Mouse (Mus musculus) adrenal gland, postnatal 25 days (tissue): Measurements from ENCODE around the gene Cspg4. TPM values are rescaled to one million over a fixed set of nuclear protein-coding genes. Genes with fewer than 3 reads are reported as not detected.

Experiments used
- DNase-seq: peaks from one replicate; pipeline ENCODE4 v3.0.0; 2021; ENCODE audit warnings: mixed read lengths
- long read RNA-seq: library from polyadenylated mRNA; stranded (forward); transcript quantifications from one replicate; pipeline ENCODE4 v2.0.0, GENCODE M21; 2021
- total RNA-seq: library from RNA; stranded (reverse); gene quantifications from 2 replicates; pipeline ENCODE4 v1.2.3, GENCODE M21; 2021

Cspg4 gene
- total RNA-seq = 10.0 and 10.4 TPM in 2 replicates
- long read RNA-seq, partial matches to known transcripts = 5 of 5 reads
- long read RNA-seq, other reads (novel, unspliced or antisense) = 0 of 5 reads

DNA sequence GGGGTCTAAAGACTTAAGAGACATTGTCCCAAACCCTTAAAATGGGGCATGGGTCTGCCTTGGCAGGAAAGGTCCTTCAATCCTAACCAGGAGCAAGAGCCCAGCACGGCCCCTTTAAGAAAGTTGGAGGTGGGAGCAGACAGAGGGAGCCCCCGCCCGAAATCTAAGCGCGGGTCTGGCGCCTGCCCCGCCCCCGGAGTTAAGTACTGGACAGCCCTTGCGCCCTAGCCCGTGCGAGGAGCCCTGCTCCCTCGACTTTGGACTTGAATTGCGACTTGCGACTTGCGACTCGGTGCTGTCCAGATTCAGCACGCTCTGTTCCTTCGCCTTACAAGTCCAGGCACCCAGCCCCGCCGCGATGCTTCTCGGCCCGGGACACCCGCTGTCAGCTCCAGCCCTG is at the start of gene Cspg4:
Cspg4 (plus strand) TSS at position 202 of the 400 bp plus-strand sequence.
- peak; percentile 42 for DNase-seq

DNA sequence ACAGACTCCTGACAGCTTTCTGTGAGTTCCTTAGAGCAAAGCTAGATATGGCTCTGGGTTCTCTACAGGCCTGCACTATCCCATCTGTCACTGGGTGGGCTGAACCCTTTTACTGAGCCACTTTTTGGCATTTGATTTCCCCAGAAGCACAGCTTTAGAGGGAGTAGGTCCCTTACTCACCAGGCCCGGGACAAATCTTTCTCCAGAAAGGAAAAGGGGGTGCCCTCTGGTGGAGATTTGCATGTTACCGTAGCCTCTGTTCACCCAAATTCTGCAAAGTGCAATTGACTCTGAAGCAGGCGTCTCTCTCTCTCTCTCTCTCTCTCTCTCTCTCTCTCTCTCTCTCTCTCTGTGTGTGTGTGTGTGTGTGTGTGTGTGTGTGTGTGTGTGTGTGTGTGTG is 39.9 kb upstream of the Cspg4 start:
- DNase-seq = no peak

DNA sequence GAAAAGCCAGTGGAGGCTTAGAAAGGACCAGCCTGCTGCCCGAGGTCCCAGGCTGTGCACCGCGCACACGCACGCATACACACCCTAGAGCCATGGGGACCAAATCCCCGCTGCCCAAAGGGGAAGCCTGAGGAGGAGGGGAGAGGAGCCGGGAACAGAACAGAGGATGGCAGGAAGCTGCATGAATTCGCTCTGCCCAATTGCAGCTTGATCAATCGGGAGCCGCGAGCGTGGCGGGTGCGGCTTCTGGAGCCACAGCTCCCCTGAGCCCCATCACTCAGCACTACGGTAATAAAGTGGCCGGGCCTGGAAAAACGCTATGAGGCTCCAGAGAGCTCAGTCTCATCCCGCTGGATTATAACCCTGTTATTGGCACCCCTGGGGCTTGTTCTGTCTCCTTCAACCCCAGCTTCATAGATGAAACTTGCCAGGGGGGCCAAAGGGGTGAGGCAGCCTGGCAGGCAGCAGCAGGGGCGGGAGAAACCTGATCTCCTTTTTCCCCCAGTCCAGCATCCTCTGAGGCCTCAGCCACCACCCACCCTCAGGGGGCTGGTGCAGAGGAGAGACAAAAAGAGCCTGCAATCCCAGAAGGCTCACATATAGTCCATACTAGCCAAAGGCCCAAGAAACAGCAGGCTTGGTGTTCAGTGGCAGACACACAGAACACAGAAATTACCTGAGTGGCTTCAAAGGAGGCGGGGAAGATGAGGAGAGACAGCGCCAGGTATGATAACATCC is 39.2 kb upstream of the Cspg4 start:
- DNase-seq = no peak

DNA sequence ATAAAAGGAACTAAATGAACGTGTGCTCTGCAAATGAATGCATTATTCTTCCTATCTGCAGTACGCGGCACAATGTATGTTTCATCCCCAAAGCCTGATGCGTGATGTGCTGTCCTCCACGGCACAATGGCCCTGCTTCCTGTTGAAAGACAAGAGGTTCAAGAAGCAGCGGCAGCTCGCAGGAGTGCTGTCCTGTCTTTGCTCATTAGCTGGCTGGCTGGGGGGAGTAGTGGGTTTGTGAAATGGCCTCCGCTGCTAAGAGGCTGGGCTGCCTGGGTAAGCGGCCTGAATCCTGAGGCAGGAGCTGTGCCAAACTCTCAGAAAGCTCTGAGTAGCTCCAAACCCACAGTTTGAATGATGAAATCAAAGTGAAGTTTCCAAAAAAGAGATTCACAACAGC is 36.7 kb upstream of the Cspg4 start:
- no peak for DNase-seq

DNA sequence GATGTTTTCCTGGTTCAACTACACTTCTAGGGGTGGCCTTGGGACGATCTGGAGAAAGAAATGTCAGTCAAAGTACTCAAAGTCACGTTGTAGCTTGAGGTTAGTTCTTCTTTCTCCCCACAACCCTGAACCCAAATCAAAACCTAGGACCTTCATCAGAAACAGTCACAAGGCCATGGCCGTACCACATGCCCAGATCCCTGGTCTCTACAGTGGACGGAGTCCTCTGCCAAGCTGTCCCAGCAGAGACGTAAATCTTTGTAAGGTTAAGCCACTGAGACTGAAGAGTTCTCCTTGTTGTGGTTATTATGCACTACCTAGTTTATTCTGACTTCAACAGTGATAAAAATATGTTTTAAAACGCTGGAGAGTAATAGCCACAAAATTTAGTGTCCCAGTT is 36.0 kb upstream of the Cspg4 start:
- DNase-seq = no peak

DNA sequence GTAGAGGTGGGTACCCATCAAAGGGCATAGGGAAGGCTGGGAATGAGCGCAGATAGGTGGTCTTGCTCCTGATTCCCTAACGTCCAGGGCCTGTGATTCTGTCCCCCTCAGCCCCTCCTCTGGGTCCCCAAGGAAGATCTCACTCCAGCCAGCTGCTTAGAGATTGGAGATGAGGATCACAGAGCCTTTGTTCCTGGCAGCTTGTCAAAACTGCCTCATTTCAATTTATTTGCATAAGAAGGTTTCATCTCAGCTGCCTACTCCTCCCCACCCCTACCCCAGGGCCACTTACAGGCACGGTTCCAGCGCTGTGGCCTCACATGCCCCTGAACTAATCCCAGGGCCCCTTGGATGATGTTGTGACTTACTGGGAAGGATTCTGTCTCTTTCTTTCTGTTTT is 34.7 kb upstream of the Cspg4 start:
- DNase-seq = no peak

DNA sequence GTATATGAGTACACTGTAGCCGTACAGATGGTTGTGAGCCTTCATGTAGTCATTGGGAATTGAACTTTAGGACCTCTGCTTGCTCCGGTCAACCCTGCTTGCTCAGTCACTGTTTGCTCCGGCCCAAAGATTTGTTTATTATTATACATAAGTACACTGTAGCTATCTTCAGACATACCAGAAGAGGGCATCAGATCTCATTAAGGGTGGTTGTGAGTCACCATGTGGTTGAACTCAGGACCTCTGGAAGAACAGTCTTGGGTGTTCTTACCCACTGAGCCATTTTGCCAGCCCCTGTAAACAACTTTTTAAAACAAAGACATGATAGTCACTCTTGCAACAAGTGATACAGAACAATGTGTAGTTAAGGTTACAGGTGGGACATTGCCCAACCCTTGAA is 32.9 kb upstream of the Cspg4 start:
- no peak for DNase-seq

DNA sequence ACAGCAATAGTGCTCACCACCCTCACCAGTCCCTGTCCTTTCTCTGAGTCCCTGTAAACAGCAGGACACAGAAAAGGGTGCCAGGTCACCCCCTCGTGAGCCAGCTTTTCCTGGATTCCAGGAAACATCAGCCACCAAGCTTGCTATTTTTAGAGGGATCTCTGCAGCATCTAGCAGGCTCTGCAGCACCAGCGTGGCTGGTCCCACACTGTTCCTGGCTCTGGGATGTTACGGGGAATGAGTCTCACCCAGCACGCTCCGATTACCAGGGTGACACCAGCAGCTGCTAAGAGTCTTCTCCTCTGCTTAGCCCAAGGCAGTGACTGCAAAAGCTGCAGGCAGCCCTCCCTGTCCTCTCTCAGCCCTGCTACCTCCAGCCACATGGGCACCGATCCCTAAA is 31.9 kb upstream of the Cspg4 start:
- no peak for DNase-seq

DNA sequence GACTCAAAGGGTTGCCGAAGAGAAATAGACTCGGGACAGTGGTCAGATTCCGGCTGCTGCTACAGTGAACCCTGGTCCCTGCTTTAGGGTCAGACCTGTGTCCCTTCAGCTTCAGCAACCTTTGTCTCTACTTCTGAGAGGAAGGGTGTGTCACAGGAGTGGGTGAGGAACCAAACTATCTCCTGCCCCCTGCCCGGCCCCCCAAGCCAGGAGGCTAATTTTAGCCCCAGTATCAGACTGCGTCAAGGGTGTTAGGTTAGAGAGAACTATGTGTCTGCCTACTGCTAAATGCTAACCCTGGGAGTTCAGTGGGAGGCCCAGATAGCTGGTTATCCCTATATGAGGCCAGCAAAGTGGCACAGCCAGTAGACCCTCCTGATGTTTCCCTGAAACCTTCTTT is 29.7 kb upstream of the Cspg4 start:
- no peak for DNase-seq

DNA sequence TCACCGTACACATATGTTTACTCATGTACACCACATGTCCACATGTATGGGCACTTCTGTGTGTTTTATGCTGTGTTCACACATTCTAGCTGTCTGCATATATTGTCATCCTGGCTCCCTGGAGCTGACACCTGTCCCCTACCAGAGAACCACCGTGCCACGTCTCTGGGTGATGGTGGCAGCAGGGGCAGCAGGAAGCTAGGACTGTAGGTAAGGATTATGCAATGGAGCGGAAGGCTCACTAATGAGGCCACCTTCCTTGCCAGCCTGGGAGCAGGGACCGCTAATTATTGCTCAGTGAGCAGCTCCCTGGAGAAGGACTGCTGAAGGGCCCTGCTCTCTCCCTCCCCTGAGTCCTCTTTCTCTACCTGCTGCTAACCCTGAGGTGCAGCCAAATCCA is 24.1 kb upstream of the Cspg4 start:
- no peak for DNase-seq

DNA sequence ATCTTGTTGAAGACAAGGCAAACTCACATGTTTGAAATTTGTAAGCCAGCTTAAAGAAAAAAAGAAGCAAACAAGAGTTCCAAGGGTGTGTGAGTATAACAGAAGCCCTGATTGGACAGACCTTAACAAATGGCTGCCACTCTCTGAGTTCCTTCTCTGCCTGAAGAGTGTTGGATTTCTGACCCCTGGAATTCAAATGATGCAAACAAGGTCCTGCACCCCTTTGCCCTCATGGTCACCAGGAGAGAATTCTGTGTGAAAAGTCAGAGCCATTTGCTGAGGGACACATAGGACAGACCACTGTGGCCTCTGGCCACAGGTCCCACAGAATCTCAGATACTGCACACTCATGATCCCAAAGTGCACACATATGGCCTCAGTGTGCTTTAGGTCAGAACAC is 23.0 kb upstream of the Cspg4 start:
- DNase-seq = no peak

DNA sequence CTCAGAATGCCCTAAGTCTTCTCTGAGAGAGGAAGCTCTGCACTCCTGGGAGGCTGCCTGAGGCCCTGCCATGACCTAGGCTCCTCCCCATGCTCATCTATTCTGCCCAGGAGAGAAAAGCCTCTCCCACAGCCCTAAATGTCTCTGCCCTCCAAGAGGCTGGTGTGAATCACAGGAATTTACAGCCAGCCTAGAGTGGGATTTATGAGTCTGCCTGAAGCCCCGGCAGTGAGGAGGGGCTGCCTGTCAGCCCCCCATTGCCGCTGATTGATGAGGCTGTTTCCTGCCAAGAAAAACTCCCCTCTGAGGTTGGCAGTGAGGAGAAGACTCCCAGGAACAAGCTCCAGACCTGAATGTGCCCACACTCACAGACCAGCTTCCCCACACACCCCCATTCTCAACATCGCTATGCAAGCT is 22.5 kb upstream of the Cspg4 start:
- DNase-seq = no peak

DNA sequence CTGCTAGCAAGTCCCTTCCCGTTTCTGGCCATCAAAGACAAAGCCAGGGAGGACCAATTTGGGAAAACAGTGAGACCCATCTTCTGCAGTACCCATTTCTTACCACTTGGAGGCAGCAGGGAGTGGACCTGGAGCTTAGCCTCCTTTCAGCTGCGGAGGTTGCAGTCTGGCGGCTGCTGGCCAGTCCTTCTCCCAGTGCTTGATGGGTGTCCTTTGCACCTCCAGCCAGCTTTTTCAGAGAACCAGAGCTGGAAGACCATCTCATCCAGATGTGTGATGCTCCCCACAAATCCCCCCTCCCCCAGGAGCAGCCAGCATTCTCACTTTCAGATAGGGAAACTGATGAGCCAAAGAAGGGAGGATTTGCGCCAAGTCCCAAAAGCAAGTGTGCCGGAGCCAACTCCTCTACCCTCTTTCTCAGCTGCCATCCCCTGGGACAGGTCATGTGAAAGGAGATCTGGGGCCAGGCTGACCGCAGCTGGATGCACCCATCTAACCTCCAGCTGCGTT is 21.1 kb upstream of the Cspg4 start:
- DNase-seq = peak; percentile 61

DNA sequence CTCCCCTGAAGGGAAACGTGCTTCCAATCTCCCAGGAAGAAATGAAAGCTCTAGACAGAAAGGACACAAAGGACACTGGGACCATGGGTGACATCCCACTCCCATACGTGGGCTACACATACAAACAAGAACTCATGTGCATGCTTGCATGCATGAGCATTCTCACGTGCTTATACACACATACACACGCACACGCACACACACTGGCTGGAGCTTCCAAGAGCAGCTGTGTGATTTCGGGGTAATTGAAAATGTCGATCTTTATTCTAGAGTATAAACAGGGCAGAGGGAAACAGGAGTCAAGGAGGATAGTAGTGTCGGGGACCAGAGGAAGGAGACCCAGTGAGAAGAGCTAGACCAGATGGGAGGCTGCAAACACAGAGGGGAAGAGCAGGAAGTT is 20.2 kb upstream of the Cspg4 start:
- DNase-seq = no peak

DNA sequence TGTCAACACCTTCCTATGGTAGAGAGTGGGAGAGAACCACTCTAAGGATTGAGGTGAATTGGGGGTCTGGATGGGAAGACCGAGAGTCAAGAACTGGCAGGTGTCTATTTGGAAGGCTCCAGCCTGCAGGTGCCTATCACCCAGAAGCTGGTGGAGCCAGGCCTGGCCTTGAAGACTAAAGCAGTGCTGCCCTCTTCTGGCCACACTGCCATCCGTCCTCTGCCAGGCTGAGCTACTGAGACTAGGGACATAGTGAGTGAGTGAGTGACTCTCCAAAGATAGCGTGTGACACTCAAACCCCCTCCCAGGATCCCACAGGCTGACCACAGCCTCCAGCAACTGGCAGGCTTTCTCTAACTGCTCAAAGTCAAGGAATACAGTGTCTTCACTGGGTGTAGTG is 17.3 kb upstream of the Cspg4 start:
- DNase-seq = peak; percentile 67

DNA sequence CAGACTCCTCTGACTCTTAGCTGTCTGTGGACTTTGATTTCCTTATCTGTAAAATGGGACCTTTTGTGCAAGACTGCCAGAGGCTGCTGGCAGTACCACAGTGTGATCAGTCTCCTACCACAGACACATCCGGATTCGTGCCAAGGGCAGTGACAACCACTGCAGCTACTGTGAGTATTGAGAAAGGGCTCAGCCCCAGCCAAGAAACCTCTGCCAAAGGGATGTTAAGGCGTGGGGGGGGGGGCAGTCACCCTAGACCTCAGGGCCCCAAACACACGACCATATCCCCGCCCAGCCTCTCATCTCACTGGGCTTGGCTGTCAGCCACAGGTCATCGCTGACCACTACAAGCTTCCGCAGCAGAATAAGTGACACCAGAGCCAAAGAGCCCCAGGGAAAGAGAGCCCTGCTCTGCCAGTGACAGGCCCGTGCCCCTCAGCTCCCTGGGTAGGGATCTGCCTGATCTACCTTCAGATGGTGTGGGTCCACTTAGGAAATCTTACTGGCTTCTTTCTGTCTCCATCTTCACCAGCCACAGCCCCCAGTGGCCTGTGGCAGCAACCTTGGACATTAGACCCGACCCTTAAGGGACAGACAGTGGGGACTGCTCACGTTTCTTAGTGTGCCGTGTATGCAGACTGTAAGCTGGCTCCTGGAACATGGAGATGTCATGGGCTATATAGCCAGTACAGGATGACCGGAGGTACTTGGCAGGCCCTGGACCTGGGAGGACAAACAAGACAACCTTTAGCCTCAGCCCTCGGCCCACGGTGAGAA is 14.5 kb upstream of the Cspg4 start:
- peak; percentile 59 for DNase-seq

DNA sequence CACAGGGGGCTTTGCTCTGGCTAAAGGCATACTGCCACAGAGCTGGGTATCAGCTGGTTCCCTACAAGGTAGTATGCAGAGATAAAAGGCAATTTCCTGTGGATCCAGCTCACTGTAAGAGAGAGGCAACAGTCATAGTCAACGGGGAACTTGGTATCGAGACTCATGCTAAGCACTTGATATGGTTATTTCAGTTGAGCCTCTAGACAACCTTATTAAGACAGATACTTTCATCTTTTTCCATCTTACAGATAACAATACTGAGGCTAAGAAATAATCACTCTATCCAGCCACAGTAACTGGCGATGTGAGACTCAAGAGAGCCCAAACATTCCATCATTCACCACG is 14.0 kb upstream of the Cspg4 start:
- no peak for DNase-seq

DNA sequence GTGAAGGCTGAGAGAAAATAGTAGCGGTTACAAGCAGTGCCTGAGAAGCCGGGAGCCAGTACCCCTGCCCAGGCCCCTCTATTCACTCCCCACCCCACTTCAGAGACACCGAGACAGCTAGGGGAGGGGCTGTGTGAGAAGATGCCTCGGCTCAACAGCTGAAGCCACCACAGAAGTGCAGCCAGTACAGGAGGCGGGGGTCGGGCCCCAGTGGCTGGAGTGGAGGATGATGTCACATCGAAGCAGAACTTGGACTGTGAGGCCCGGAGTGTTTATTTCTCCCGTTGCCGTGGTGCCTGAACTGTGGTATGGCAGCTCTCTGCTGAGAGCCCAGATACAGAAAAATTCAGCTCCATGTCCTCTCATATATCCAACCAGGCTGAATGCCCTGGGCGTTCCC is 13.1 kb upstream of the Cspg4 start:
- DNase-seq = no peak

DNA sequence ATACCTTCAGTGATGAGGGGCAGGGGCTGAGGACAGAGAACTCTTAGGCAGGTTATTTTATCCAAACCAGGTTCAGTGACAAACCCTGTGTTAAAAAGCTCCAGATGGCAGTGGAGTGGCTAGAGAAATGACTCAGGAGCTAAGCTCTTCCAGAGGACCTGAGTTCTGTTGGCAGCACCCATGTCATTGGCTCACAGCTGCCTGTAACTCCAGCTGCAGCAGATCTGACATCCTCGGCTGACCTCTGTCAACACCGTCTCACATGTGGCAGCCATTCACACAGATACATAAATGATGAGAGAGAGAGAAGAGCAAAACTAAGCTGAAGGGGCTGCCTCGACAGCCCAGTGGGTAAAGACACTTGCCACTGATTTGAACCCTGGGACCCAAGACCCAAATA is 7.4 kb upstream of the Cspg4 start:
- DNase-seq = no peak

DNA sequence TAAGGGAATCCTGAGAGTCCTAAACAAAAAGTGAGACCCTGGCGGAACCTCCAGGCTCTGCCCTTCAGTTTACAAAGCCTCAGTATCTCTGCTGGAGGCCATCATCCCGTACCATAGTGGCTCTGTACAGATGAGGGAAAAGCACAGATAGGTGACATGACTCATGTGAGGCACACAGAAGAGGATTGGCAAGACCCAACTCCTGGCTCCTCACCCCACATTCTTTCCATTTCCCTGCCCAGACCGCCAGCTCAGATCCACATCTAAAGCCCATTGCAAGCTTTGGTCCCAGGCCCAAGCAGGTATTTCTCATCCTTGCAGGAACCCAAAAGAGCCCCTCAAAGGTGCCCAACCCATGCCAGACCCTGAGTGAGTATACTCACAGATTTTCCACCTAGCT is 4.8 kb upstream of the Cspg4 start:
- no peak for DNase-seq

DNA sequence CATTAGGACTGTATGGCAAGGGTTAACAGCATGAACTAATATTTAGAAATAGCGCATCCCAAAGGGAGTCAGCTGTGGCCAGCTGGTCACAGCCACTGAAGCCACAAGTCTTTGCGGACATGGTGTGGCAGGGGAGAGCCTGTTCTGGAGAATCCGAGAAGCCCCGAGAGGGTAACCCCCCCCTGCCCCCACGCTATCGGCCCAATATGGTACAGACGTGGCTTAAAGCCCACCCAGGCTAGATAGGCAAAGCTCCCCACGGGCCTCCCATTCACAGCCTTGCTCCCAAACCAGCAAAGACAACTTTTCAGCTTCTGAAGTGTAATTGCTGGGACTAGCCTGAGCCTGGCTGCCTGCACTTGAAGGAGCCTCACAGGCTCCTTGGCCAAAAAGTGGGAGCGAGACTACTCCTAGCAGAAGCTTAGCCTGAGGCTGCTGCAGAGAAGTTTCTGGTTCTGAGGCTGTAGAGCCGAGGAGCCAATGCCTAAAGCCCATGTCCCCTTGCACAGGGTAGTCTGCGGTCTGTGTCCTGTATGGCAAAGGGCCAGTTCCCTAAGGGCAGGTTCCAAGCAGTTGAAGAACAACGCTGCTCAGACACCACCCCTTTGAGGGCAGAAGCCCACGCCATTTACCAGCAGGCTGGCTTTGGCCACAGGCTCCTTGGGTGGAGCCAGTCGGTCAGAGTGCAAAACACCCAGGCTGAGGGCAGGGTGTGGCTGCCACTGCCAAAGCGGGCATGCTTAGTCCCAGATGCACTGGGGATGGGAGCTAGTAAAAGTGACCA is 4.2 kb upstream of the Cspg4 start:
- DNase-seq = peak; percentile 29

DNA sequence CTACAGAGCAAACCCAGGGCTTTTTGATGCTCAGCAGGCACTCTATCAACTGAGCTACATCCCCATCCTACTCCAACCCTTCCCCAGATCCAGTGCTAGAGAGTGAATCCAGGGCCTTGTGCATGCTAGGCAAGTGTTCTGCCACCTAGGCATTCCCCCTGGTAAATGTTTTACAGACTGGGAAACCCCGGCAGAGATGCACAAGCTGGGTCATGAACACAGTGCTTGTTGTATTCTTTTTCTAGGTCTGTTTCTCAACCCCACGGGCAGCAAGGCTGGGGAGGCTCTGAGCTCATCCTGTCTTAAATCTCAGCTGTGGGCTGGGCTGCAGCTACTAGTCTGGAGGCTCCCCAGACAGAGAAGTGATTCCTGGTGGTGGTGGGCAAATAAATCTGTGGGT is 2.0 kb upstream of the Cspg4 start:
- DNase-seq = no peak

DNA sequence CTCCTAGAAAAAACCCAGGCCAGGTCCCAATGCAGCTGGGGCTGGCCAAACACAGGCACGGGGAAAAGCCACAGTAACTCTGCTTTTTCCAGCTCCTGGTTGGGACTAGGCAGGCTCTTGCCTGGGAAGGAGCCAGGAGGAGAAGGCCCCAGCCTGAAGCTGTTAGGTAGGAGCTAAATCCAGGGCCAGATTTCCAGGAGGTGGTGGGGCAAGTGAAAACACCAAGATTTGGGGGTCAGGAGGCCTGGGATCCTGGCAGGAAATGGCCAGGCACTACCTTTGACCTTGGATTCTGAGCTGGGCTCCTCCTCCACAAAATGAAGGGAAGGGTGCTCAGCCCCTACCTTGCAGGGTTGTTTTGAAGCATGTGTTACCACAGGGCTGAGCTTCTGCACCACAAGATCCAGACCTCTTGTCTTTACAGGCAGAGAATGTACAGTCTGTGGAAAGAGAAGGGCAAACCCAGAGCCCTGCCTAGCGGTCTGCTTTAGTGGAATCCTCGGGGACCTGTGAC is 560 bp upstream of the Cspg4 start, which contains the start of gene Odf3l1:
Odf3l1 (minus strand) TSS at position 464 of the 514 bp plus-strand sequence.
- DNase-seq = peak; percentile 18
